Mouse (Mus musculus): ENCODE results near the gene Lypd5. TPM values are rescaled to one million over a fixed set of nuclear protein-coding genes. Genes with fewer than 3 reads are reported as not detected.

The Lypd5 gene
- polyA plus RNA-seq, 1 experiment from 2014 or later, result not detected

DNA sequence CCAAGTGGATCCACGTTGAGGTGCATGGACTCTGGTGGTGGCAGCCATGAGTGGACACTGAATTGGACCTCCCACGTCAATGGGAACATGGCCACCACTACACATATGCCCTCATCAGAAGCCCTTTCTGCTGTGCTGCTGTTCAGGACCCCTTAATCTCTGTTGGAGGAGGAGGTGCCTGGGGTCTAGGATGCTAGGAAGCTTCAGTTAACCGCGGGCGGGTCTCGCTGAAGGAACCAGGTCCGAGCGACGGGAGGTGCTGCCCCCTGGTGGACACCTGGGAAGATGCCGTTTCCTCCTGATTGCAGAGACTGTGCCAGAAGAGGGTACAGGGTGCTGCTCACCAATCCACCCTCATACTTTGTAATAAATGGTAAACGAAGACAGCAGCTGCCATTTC is 35.8 kb downstream of the Lypd5 start:
- ATAC-seq (replicated peaks; ENCODE audit: low FRiP score, low TSS enrichment, low read depth) (0 out of 2 replicates have a peak, but pooled peaks have one; percentile 33), DNase-seq (ENCODE audit: low spot score) (peak; percentile 89)
- no peak overlapping the region for H3K4me2 ChIP-seq (ENCODE audit: low read length)
- no peak overlapping the region for H3K4me3 ChIP-seq (ENCODE audit: low read depth, low read length)
- 8% methylated on average over 11 of the region's 11 CpGs for WGBS
- no peaks in the 10 kb centered on the region for H3K27me3 ChIP-seq (replicated peaks; ENCODE audit: control insufficient read depth, insufficient read depth, low read length)
- H3K27ac ChIP-seq (ENCODE audit: low read depth), result no peak overlapping the region
- H3K9me3 ChIP-seq (ENCODE audit: control insufficient read depth, low read length), result no peaks in the 10 kb centered on the region
- H3K4me1 ChIP-seq (replicated peaks; ENCODE audit: control insufficient read depth, insufficient read depth, low read length), result peaks cover 5% of the 10 kb centered on the region
- H3K36me3 ChIP-seq (ENCODE audit: control insufficient read depth, insufficient read depth, low read length), result no peaks in the 10 kb centered on the region
- H3K9ac ChIP-seq (ENCODE audit: low read length), result no peak overlapping the region

GRCm38 (mm10) chr7:24387059-24387556 is 38.1 kb downstream of the Lypd5 start:
- no peaks in the 10 kb centered on the region for H3K36me3 ChIP-seq (ENCODE audit: control insufficient read depth, insufficient read depth, low read length)
- ATAC-seq (replicated peaks; ENCODE audit: low FRiP score, low TSS enrichment, low read depth) (no peak), DNase-seq (ENCODE audit: low spot score) (no peak)
- H3K9ac ChIP-seq (ENCODE audit: low read length), result no peak overlapping the region
- WGBS, result 74% methylated on average over 10 of the region's 10 CpGs
- H3K9me3 ChIP-seq (ENCODE audit: control insufficient read depth, low read length), result no peaks in the 10 kb centered on the region
- no peak overlapping the region for H3K4me2 ChIP-seq (ENCODE audit: low read length)
- H3K27ac ChIP-seq (ENCODE audit: low read depth), result no peak overlapping the region
- peaks cover 14% of the 10 kb centered on the region for H3K4me1 ChIP-seq (replicated peaks; ENCODE audit: control insufficient read depth, insufficient read depth, low read length)
- no peaks in the 10 kb centered on the region for H3K27me3 ChIP-seq (replicated peaks; ENCODE audit: control insufficient read depth, insufficient read depth, low read length)
- no peak overlapping the region for H3K4me3 ChIP-seq (ENCODE audit: low read depth, low read length)

GRCm38 (mm10) chr7:24389516-24390187 is 40.7 kb downstream of the Lypd5 start:
- Histone ChIP-seq H3K4me1 (replicated peaks; ENCODE audit: control insufficient read depth, insufficient read depth, low read length) (peaks cover 14% of the 10 kb centered on the region), H3K27ac (ENCODE audit: low read depth) (no peak overlapping the region), H3K9ac (ENCODE audit: low read length) (no peak overlapping the region), H3K36me3 (ENCODE audit: control insufficient read depth, insufficient read depth, low read length) (no peaks in the 10 kb centered on the region), H3K27me3 (replicated peaks; ENCODE audit: control insufficient read depth, insufficient read depth, low read length) (no peaks in the 10 kb centered on the region), H3K9me3 (ENCODE audit: control insufficient read depth, low read length) (no peaks in the 10 kb centered on the region), H3K4me3 (ENCODE audit: low read depth, low read length) (no peak overlapping the region), H3K4me2 (ENCODE audit: low read length) (no peak overlapping the region)
- WGBS, result 55% methylated on average over 13 of the region's 13 CpGs
- DNase-seq (ENCODE audit: low spot score) (no peak), ATAC-seq (replicated peaks; ENCODE audit: low FRiP score, low TSS enrichment, low read depth) (no peak)

DNA sequence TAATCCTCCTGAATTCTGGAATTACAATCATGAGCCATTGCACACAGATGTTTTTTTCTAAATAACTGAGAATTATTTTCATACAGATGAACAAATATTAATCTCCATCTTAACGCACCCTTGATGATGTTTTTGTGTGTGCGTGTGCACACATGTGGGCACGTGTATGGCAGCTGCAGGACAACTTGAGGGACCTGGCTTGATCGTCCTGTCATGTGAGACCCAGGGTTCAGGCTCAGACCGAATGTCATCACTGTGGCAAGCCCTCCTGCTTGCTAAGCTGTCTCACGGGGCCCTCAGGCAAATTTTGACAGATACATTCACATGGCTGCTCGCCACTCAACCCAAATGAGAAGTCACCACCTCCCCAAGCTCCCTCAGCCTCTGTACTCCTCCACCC is 41.5 kb downstream of the Lypd5 start:
- Histone ChIP-seq H3K27ac (ENCODE audit: low read depth) (no peak overlapping the region), H3K4me1 (replicated peaks; ENCODE audit: control insufficient read depth, insufficient read depth, low read length) (peaks cover 14% of the 10 kb centered on the region), H3K36me3 (ENCODE audit: control insufficient read depth, insufficient read depth, low read length) (no peaks in the 10 kb centered on the region), H3K9ac (ENCODE audit: low read length) (no peak overlapping the region), H3K27me3 (replicated peaks; ENCODE audit: control insufficient read depth, insufficient read depth, low read length) (no peaks in the 10 kb centered on the region), H3K4me3 (ENCODE audit: low read depth, low read length) (no peak overlapping the region), H3K4me2 (ENCODE audit: low read length) (no peak overlapping the region), H3K9me3 (ENCODE audit: control insufficient read depth, low read length) (no peaks in the 10 kb centered on the region)
- no peak for DNase-seq (ENCODE audit: low spot score)
- no peak for ATAC-seq (replicated peaks; ENCODE audit: low FRiP score, low TSS enrichment, low read depth)
- WGBS, result 53% methylated on average over 7 of the region's 7 CpGs

DNA sequence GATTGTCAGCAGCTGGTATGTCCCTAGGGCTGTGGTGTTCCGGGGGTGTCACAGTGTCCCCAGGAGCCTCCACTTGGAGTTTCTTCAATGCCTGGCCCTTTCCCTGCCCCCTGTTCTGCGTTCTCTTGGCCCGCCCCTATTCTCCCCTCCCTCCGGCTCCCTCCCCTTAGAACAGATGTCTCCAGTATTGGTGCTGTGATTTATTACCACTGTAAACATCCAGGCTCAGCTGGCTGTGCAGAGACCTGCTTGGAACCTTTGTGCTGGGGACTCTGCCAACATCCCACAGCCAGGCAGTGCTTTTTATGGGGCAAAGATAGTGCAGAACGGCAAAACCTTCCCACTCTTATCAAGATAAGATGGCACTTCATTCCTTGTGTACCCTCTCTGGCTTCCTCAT is 42.1 kb downstream of the Lypd5 start:
- peak overlapping the region; percentile 39 for H3K4me2 ChIP-seq (ENCODE audit: low read length)
- peaks cover 14% of the 10 kb centered on the region for H3K4me1 ChIP-seq (replicated peaks; ENCODE audit: control insufficient read depth, insufficient read depth, low read length)
- no peak overlapping the region for H3K9ac ChIP-seq (ENCODE audit: low read length)
- H3K27me3 ChIP-seq (replicated peaks; ENCODE audit: control insufficient read depth, insufficient read depth, low read length), result no peaks in the 10 kb centered on the region
- peak overlapping the region; percentile 79 for H3K27ac ChIP-seq (ENCODE audit: low read depth)
- no peaks in the 10 kb centered on the region for H3K9me3 ChIP-seq (ENCODE audit: control insufficient read depth, low read length)
- peak; percentile 83 for ATAC-seq (replicated peaks; ENCODE audit: low FRiP score, low TSS enrichment, low read depth)
- H3K4me3 ChIP-seq (ENCODE audit: low read depth, low read length), result no peak overlapping the region
- no peaks in the 10 kb centered on the region for H3K36me3 ChIP-seq (ENCODE audit: control insufficient read depth, insufficient read depth, low read length)
- 3% methylated on average over 5 of the region's 5 CpGs for WGBS
- peak; percentile 76 for DNase-seq (ENCODE audit: low spot score)

DNA sequence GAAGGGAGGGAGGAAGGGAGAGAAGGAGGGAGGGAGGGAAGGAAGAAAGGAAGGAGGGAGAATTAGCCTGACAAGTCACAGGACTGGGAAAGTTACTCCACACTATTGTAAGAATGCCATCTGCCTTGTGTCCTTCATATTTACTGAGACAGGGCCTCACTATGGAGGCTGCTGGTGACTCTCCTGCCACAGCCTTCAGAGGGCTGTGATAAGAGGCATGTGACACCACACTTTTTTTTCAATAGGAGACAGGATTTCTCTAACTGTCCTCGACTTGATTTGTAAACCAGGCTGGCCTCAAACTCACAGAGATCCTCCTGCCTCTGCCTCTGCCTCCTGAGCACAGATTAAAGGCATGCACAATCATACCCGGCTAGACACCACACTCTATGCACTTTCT is 42.7 kb downstream of the Lypd5 start:
- Histone ChIP-seq H3K36me3 (ENCODE audit: control insufficient read depth, insufficient read depth, low read length) (no peaks in the 10 kb centered on the region), H3K9ac (ENCODE audit: low read length) (no peak overlapping the region), H3K4me1 (replicated peaks; ENCODE audit: control insufficient read depth, insufficient read depth, low read length) (peaks cover 14% of the 10 kb centered on the region), H3K27me3 (replicated peaks; ENCODE audit: control insufficient read depth, insufficient read depth, low read length) (no peaks in the 10 kb centered on the region), H3K4me2 (ENCODE audit: low read length) (peak overlapping the region; percentile 39; the same call in 1 of the 2 replicates), H3K9me3 (ENCODE audit: control insufficient read depth, low read length) (no peaks in the 10 kb centered on the region), H3K4me3 (ENCODE audit: low read depth, low read length) (no peak overlapping the region), H3K27ac (ENCODE audit: low read depth) (peak overlapping the region; percentile 79)
- WGBS, result 82% methylated on average over 2 of the region's 2 CpGs
- no peak for DNase-seq (ENCODE audit: low spot score)
- no peak for ATAC-seq (replicated peaks; ENCODE audit: low FRiP score, low TSS enrichment, low read depth)

GRCm38 (mm10) chr7:24394054-24394453 is 45.1 kb downstream of the Lypd5 start:
- ATAC-seq (replicated peaks; ENCODE audit: low FRiP score, low TSS enrichment, low read depth) (no peak), DNase-seq (ENCODE audit: low spot score) (no peak)
- Histone ChIP-seq H3K27me3 (replicated peaks; ENCODE audit: control insufficient read depth, insufficient read depth, low read length) (no peaks in the 10 kb centered on the region), H3K4me2 (ENCODE audit: low read length) (no peak overlapping the region), H3K4me3 (ENCODE audit: low read depth, low read length) (no peak overlapping the region), H3K9ac (ENCODE audit: low read length) (no peak overlapping the region), H3K27ac (ENCODE audit: low read depth) (no peak overlapping the region), H3K4me1 (replicated peaks; ENCODE audit: control insufficient read depth, insufficient read depth, low read length) (peaks cover 14% of the 10 kb centered on the region), H3K9me3 (ENCODE audit: control insufficient read depth, low read length) (no peaks in the 10 kb centered on the region), H3K36me3 (ENCODE audit: control insufficient read depth, insufficient read depth, low read length) (no peaks in the 10 kb centered on the region)
- 91% methylated on average over 2 of the region's 3 CpGs for WGBS

DNA sequence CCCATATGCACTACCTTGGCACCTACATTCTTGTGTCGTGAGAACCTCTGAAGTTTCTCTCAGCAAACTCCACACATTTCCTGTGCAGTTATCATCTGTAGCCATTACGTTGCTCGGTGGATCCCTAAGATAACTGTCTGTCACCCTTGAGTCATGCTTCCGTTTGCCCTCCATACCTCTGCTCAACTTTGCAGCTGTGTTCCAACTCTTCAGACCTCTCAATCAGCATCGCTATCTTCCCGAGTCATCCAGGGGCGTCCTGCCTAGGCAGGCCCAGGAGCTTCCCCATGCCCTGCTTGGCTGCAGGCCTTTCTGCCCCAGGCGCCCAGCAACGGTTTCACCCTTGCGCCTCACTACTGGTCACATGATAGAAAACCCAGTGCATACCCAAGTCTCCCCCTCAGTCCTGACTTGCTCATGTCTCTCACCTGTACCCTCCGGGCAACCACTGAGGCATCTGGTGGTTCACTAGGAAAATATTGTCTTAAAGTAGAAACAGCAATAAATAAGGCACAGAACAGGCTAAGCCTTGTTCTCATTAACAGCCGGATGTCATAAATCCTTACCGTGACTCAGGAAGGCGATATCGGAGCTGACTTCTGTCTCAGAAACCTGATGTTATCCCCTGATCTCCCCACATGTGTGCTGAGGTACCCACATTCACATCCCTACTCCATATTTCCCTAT is 45.6 kb downstream of the Lypd5 start:
- no peak overlapping the region for H3K4me3 ChIP-seq (ENCODE audit: low read depth, low read length)
- DNase-seq (ENCODE audit: low spot score) (no peak), ATAC-seq (replicated peaks; ENCODE audit: low FRiP score, low TSS enrichment, low read depth) (no peak)
- H3K4me2 ChIP-seq (ENCODE audit: low read length), result no peak overlapping the region
- H3K4me1 ChIP-seq (replicated peaks; ENCODE audit: control insufficient read depth, insufficient read depth, low read length), result peaks cover 14% of the 10 kb centered on the region
- H3K36me3 ChIP-seq (ENCODE audit: control insufficient read depth, insufficient read depth, low read length), result no peaks in the 10 kb centered on the region
- WGBS, result 73% methylated on average over 15 of the region's 15 CpGs
- no peak overlapping the region for H3K27ac ChIP-seq (ENCODE audit: low read depth)
- H3K9me3 ChIP-seq (ENCODE audit: control insufficient read depth, low read length), result no peaks in the 10 kb centered on the region
- H3K27me3 ChIP-seq (replicated peaks; ENCODE audit: control insufficient read depth, insufficient read depth, low read length), result no peaks in the 10 kb centered on the region
- no peak overlapping the region for H3K9ac ChIP-seq (ENCODE audit: low read length)
